Mouse (Mus musculus) spleen, postnatal 4 days (tissue): ENCODE measurements at regions not wholly inside any gene's neighbourhood (a gene's known extent, or its start where the extent isn't known, plus 50 kb on each side); places are given as distances from the start of the nearest gene placed in this dataset.
A peak's percentile ranks its signal among the peaks of the same experiment; 100 is the strongest.

Source experiments
- DNase-seq, 2 experiments: peaks; one replicate each; pipeline ENCODE4 v3.0.0; 2022; ENCODE audit warnings: low spot score in 2 of 2

DNA sequence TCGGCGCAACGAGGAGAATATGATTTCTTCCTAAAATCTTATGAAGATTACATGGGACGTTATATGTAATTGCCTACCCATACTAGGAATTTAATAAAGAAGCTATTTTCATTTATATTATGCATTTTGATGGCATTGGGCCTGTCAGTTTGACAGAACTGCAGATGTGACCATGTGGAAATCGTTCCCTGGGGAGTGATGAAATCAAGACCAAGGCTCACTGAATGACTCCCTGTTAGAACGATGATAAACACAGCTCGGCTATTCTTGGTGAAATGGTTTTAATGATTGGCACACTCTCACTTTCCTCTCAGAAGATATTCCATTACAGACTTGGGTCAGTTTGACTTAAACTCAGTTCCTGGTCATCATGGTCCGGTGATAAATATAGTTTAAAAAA lies 246.4 kb downstream of the Btg1 start:
- no peak for DNase-seq

GRCm38 (mm10) chr10:96866468-96866867 lies 249.7 kb downstream of the Btg1 start:
- DNase-seq = no peak

GRCm38 (mm10) chr10:96871559-96872160 lies 254.9 kb downstream of the Btg1 start:
- DNase-seq = no peak

DNA sequence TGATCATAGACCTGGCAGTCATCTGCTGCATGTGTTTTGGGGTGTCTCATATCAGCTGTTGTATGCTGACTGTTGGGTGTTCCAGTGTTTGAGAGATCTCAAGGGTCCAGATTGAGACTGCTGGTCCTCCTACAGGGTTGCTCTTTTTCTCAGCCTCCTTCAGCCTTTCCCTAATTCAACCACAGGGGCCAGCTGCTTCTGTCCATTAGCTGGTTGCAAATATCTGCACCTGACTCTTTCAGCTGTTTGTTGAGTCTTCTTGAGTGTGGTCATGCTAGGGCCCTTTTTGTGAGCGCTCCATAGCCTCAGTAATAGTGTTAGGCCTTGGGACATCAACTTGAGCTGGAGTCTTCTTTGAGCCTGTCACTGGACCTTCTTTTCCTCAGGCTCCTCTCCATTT lies 257.8 kb downstream of the Btg1 start:
- DNase-seq = no peak

GRCm38 (mm10) chr10:96875676-96876075 lies 258.9 kb downstream of the Btg1 start:
- no peak for DNase-seq

DNA sequence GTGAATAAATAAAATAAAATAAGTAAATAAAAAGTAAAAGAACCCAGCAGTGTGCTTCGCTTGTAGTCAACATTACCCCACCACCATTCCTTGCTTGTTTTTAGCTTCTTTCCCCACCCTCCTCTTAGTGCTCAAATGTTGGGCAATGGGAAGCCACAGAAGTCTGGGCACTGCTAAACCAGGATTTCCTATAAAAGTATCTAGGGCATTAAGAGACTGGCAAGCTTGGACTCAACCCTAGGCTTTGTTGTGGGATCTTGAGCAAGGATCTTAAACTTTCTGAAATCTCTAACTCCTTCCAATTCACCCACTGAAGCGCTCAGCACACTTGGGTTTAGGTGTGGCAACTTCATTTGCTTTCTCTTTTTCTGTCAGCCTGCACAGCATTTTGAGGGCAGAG lies 262.6 kb downstream of the Btg1 start:
- no peak for DNase-seq

DNA sequence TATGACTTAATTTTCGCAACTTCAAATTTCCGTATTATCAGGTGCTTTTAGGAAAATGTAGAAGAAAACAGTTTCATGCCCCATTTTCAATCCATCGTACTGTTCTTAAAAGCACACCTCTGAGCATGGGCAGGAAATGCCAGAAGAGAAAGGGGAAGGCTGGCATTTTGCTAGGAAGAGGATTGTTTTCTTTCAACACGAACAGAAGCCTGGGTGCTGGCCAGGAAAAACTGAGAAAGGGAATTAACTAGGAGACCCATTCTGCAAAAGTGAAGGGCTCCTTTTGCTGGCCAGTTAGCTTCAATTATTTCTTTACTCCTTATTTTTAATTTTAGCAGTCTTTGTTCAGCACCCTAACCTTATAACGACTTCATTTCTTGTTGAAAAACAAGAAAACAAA lies 264.0 kb downstream of the Btg1 start:
- DNase-seq = no peak

DNA sequence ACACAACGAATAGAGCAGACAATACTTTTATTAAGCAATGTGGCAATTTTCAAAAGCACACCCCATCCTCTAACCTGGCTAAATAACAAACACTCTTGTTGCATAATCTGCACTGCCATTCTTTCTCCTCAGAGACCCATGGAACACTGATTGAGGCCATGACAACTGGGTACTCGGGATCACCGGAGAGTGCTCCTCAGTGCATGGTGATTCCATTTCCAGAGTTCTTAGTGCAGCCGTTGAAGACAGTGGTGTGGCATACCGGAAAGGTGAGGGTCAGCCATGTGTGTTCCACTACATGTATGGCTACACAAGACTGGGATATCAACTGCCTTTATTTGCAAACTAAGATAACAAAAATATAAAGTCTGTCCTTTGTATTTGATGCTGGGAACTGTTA lies 264.4 kb downstream of the Btg1 start:
- DNase-seq = no peak

GRCm38 (mm10) chr10:96881660-96882059 lies 264.9 kb downstream of the Btg1 start:
- DNase-seq = no peak

GRCm38 (mm10) chr10:96901150-96901549 lies 284.3 kb downstream of the Btg1 start:
- no peak for DNase-seq

DNA sequence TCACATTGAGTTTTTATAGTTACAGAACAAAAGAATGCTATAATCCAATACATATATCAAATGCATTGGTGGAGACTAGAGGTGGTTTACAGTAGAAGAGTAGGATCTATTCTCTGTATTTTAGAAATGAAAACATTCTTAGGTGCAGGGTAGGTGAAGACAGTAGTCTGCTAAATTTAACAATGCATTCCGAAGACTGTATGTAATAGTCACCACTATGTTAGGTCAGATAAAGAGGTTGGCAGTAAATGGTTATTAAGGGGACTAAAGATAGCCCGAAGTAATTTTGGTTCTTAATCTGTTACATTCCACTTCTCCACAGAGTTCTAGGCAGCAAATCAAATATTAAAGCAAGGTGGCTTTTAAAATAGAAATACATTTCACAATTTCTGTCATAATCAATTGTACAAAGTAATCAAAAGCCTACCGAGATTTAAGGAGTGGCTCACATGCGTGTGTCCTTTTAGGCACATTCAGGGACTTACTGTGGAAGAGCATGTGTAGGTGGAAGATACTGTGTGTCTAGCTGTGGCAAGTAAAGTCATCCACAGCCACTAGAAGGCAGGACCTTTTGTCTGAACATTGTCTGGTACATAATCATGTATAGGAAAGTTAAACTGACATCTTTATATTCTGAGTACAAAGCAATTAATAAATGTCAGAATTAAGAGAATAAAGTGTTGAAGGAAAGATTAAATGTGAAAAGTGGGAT lies 288.4 kb downstream of the Btg1 start:
- no peak for DNase-seq

DNA sequence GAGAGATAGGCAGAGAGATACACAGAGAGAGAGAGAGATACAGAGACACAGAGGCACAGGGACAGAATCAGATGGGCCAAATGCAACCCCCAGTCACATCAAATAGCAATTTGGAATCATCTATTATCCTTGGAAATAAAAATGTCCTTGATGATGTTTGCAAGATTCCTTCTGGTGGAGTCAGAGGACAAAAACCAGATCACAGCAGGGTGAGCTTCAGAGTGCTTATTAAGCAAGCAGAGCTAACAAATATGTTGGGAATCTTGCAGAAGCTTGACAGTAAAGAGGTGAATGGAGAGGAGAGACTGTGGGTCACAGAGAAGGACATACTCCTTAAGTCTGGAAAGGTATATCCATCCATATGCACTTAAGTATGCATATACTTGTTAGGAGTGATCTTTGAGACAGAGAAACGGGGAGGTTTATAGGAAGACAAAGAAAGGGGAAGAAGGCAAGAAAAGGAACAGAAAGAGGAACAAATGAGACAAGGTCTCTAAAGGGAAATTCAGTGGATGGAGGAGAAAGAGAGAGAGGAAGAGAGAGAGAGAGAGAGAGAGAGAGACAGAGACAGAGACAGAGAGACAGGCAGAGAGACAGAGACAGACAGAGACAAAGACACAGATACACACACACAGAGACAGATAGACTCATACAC lies 293.0 kb downstream of the Btg1 start:
- DNase-seq = no peak

- DNase-seq = no peak
Observed at GRCm38 (mm10) chr10:96921181-96921580, 304.4 kb downstream of the Btg1 start.

DNA sequence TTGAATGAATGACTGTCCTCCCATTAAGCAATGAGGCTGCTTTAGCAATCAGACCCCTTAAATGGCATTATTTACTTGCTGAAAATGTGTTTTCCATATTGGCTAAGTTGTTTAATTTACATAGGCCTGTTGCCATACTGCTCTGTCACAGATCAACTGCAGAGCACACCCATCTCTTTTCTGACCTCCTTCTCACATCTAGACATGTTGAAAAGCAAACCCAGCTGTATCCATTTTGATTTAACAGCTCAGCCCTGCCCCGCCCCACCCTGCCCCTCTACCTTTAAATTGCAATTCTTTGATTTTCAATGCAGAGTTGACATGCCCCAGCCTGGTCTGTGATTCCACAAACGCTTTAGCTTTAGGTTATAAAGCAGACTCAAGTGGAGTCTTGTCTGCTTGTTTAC lies 307.5 kb downstream of the Btg1 start:
- DNase-seq = no peak

DNA sequence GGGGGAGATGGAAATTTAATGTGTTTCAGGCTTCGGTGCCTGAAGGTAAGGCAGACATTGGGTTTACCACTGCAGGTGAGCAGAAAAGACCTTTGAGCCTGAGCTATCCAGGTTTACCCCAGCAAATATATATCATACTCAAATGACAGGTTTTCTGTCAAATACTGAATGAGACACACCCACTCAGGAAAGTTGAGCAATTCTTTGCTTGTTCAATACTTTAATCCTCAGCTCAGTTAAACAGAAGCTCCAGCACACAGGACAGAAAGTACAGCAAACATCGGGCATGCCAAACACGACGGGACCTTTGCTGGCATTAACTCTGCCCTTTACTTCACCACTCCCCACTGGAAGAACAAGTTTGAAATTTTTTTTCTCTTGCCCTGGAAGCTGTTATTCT lies 307.9 kb downstream of the Btg1 start:
- no peak for DNase-seq

- no peak for DNase-seq
Observed at GRCm38 (mm10) chr10:96925771-96926170, 309.0 kb downstream of the Btg1 start.

GRCm38 (mm10) chr10:96934661-96935060 lies 317.9 kb downstream of the Btg1 start:
- peak in 1 of 2 experiments; percentile 18 for DNase-seq

DNA sequence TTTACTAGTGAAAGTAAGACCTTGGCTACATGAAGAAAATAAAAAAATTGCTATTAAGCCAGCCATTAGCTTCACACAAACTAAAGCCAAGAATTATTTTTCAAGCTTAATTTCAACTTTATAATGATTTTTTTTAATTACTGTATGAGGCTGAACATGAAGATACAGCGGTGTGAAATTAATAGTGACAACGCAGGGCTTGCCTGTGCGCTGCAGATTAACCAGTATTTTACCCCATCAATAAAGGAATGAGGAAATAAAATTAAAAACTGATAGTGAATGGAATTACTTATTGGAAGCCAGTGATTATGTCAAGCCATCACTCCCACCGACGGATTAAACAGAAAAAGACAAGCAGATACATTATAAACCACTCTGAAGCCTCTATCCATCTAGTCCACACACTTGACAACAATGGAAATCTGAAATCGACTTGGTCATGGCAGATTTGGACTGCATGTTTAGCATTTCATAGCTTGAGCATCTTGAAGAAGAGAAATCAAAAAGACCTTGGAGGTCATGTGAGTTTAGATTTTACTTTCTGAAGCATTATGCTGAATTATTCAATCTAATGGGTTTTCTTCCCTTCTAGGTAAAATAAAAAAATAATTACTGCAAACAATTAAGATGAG lies 324.2 kb downstream of the Btg1 start:
- DNase-seq = no peak

- no peak for DNase-seq
Observed at GRCm38 (mm10) chr10:96944229-96944628, 327.4 kb downstream of the Btg1 start.

DNA sequence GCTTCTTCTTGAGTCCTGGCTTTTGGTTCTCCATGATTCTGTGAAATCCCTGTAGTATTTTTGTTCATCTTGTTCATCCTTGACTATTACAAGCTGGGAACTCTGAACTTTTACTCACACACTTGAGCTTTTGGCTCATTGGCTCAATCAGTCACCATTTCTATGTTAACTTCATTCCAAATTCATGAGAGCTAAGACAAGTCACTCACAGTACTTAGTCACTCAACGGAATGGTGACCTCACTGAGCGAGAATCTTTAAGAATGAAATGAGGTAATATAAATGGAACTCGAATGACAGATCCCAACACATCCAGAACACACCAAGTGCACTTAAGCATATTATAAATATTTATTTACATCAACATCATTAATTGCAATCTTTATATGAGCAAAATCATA lies 331.2 kb downstream of the Btg1 start:
- no peak for DNase-seq

DNA sequence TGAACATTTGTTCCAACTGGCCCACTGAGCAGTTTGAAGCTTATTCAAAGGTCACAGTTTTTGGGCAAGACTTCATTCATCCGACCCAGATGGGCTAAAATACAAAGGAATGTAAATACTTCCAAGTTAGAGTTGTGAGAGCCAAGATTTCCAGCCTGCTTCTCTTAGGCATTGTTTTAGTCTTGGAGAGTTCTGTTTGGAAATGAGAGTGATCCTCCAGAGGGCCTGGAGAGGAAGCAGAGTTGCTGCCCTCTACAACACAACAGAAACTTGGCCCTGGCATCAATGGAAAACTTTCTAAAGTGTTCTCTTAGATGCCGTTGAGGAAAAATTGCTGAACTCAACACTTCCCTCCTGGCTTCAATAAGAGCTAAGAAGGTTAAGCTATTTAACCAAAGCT lies 332.1 kb downstream of the Btg1 start:
- no peak for DNase-seq

GRCm38 (mm10) chr10:96955036-96955775 lies 338.4 kb downstream of the Btg1 start:
- DNase-seq = no peak
